Mouse (Mus musculus) ovary, postnatal 10 days (tissue): ENCODE results near the gene Olfr319.
"Not testable (repeated sequence)": the region's sequence is repeated elsewhere in the genome, so short reads cannot be mapped to it uniquely, and the experiment has no call there.

Source experiments
- DNase-seq: peaks from one replicate; pipeline ENCODE4 v3.0.0; 2022; ENCODE audit warnings: low spot score

The Olfr319 gene

DNA sequence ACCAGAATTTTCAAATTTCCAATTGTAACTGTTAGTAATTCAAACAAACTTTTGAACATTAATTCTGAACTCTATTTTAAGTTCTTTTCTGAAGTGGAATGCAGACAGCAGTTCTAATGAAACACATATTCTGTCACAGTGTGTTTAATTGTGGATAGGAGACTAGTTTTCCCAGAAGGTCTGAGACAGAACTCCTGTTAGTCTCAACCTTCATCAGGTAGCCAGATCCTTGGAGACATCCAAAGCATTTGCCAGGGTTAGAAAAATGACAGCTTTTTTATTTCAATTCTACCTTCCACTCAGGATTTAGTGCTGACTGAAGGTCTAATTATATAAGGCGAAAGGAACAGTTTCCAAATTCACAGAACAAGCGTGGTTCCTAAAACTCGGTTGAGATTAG lies at the start of gene Olfr319:
Gene Olfr319, plus strand, starts transcription at position 301 of the 400 bp plus-strand sequence.
- DNase-seq = no peak

DNA sequence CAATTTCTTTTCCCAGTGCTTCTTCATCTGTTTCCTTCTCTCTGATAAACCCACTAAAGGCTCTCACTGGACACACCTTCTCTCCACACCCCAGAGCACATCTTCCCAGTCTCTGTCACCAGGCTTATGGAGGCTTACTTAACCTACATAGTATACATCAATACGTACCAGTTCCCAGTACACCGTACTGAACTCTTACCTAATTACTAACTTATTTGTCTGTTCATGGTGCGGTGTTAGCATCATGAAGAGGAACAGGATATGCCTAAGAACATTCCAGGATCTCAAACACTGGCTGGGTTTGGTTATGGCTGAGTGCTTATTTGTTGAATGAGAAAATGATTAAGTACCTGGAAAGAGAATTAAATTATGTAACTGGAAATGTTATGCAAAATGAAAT lies 43.8 kb upstream of the Olfr319 start:
- no peak for DNase-seq

DNA sequence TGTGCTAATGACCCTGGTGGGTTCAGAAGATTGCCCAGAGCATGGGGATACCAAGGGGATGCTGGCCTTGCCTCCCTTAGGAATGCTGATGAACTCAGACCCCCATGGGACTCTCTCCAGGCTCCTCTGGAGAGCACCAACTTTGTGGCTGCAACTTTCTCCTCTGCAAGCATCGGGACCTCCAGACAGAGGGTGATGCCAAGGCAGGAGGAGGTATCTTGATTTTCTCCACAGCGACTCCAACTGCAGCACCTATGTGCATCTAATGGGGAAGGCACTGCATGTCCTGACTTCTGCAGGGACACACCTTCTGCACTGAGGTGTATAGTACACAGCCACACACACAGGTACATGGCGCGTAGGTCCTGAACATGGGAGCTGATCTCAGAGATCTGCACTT lies 40.4 kb upstream of the Olfr319 start, which contains the start of gene Olfr322:
Gene Olfr322, plus strand, starts transcription at position 187 of the 400 bp plus-strand sequence.
- DNase-seq = no peak

DNA sequence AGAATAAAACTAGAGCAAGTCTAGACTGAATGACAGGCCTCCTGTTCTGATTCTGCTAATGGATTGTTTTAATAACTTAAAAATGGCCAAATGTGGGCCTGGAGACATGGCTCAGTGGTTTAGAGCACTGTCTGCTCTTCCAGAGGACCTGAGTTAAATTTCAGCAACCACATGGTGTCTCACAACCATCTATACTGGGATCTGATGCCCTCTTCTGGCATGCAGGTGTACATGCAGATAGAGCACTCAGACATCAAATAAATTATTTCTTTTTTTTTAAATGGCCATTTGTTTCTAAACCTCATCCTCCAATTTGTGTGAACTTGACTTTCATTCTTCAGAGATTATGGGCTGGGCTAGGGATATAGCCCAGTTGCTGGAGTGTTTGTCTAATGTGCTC lies 29.7 kb upstream of the Olfr319 start:
- DNase-seq = no peak

DNA sequence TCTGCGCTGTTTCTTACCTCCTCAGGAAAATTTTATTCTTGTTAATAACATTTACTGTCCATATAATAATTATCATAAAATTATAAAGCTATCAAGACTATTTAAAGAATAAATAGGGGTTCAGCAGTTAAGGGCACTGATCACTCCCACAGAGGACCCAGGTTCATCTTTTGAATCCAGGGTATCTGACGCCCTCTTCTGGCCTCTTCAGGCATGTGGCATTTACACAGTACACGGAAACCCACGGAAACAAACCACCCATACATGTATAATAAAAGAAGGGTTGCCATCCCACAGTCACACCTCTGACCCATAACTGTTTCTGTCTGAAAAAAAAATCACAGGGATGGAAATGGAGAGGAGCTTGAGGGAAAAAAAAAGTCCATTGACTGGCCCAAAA lies 27.1 kb upstream of the Olfr319 start:
- no peak for DNase-seq

DNA sequence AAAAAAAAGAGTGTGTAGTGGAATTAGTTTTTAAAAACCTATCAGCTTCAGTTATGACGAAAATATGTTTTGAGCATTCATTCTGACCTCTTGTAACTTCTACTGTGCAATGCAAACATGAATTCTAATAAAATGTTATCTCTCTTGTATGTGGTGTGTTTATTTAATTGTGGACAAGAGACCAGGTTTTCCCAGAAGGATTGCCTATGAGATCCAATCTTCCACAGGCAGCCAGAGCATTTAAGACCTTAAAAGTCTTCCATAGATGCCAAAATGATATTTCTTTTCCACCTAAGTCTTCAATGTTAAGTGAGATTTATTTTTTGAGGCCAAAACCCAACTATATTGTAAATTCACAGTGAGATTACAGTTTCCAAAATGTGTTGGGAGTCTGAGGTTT lies 18.2 kb upstream of the Olfr319 start, which contains the start of gene Olfr320:
Gene Olfr320, plus strand, starts transcription at position 301 of the 400 bp plus-strand sequence.
- DNase-seq = no peak

DNA sequence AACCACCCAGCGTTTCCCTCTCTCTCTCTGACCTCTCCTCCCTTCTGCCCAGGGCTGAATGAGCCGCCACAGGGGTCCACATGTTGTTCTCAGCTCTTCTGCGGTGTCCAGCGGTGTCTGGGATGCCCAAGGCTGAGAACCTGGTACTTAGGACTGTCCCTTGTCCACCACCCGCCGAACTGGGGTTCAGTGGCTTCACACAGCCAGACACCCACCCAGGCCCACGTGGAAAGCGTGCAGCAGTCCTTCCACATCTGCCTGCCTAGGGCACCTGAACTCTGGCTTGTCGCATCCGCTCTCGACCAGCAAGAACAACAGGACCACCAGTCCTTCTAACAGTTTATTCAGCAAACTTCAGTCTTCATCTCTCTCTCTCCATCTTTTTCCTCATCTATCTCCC lies 10.1 kb downstream of the Olfr319 start:
- no peak for DNase-seq

DNA sequence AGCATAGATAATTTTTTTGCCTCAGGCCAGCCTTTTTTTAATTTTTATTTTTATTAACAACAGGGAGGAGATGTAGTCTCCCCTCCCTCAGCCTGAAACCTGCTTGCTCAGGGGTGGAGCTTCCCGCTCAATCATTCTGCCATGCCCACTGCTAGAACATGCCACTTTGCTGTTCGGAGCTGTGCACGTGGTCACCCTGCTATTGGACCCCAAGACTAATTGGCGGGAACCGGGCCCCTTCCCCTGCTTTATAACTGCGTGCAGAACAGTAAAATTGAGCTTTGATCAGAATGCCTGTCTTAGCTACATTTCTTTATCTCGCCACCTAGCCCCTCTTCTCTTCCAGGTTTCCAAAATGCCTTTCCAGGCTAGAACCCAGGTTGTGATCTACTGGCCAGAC lies 18.8 kb downstream of the Olfr319 start:
- not testable (repeated sequence) for DNase-seq

DNA sequence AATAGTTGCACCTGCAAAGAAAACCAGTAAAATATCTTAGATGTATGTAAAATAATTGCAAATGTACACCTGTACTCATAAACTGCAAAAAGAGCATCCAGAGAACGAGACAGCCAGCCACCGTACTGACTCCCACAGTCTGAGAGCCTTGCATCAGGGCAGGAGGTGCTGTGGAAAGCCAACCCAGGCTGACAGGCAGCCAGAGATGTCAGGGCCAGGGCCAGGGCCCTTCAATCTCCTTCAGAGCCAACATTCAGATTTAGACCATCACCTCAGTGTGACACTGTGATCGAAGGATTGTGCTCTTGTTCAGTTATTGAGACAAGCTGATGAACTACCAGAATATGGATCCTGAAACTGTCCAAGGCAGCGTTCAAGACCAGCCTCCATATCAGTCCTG lies 20.7 kb downstream of the Olfr319 start:
- DNase-seq = no peak

DNA sequence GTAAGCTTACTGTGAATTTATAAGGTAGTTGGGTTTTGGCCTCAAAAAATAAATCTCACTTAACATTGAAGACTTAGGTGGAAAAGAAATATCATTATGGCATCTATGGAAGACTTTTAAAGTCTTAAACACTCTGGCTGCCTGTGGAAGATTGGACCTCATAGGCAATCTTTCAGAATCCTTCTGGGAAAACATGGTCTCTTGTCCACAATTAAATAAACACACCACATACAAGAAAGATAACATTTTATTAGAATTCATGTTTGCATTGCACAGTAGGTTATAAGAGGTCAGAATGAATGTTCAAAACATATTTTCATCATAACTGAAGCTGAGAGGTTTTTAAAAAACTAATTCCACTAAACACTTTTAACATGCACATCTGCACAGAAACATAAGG lies 25.0 kb downstream of the Olfr319 start, which contains the start of gene Olfr318:
Gene Olfr318, minus strand, starts transcription at position 101 of the 400 bp plus-strand sequence.
- DNase-seq = no peak

DNA sequence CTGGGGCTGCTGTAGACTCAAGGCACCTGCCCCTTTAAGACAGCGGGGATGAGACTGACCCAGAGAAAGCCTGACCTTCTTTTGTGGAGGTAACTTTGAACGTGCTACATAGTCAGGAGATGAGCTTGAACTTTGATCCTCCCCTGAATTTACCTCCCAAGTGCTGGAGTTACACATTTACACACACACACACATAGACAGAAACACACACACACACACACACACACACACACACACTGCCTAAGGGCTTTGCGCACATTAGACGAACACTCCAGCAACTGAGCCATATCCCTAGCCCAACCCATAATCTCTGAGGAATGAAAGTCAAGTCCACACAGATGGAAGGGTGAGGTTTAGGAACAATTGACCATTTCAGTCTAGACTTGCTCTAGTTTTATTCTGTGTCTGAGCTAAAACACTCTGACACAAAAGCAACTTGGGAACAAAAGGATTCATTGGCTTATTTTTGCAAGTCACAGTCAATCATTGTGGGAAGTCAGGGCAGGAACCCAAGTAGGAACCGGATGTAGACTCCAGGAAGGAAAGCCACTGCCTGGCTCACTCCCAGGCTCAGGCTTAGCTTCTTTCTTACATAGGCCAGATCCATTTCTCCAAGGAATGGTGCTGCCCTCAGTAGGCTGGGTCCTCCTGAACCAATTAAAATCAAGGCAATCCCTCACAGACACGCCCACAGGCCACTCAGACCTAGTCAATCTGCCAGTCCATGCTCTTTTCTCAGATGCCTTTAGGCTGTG lies 29.1 kb downstream of the Olfr319 start:
- not testable (repeated sequence) for DNase-seq

DNA sequence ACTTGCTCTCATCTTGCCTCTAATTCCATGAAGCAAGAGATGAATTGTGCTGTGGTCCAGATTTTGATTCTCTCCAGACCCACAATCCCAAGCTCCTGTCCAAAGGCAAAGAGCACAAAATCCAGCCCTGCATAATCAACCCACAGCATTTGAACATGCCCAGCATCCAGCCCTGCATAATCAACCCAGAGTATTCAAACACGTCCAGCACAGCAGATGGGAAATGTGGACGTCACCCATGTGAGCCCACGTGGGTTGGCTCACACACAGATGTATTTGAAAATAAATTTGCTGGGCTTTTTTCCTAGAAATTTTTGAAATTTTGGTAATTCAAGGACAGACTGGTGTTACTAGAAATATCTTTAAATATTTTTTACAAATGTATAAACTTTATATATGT lies 34.4 kb downstream of the Olfr319 start:
- no peak for DNase-seq

DNA sequence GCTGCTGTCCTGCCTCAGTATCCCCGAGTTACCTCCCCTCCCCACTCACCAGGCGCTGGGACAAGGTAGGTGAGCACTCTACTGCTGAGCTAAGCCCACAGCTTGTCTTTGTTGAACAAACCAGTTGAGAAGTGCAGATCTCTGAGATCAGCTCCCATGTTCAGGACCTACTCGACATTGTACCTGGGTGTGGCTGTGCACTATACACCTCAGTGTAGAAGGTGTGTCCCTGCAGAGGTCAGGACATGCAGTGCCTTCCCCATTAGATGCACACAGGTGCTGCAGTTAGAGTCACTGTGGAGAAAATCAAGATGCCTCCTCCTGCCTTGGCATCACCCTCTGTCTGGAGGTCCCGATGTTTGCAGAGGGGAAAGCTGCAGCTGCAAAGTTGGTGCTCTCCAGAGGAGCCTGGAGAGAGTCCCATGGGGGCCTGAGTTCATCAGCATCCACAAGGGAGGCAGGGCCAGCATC lies 39.9 kb downstream of the Olfr319 start, which contains the start of gene Olfr317:
Gene Olfr317, minus strand, starts transcription at position 421 of the 471 bp plus-strand sequence.
- DNase-seq = no peak

DNA sequence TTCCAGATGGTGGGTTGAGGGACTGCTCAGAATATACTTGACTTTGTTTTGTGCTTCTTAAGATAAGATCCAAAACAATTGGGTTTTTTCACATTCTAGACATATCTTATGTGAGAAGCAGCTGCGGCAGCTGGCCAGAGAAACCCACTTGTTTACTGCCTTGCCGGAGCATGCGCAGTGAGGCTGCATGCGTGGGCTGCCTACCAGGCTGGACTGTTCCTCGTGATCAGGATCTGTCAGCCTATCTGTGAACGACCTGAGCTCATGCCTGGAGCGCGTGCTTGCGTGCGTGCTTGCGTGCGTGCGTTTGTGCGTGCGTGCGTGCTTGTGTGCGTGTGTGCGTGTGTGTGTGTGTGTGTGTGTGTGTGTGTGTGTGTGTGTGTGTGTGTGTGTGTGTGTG lies 52.1 kb downstream of the Olfr319 start:
- not testable (repeated sequence) for DNase-seq

DNA sequence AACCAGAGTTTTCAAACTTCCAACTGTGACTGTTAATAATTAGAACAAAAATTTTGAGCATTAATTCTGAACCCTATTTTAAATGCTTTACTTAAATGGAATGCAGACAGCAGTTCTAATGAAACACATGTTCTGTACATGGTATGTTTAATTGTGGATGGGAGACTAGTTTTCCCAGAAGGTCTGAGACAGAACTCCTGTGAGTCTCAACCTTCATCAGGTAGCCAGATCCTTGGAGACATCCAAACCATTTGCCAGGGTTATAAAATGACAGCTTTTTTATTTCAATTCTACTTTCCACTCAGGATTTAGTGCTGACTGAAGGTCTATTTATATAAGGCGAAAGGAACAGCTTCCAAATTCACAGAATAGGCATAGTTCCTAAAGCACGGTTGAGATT lies 53.5 kb downstream of the Olfr319 start, which contains the start of gene Olfr316:
Gene Olfr316, plus strand, starts transcription at position 301 of the 400 bp plus-strand sequence.
- no peak for DNase-seq
